Mouse (Mus musculus): Measurements from ENCODE around the gene Gm49383. TPM values are rescaled to one million over a fixed set of nuclear protein-coding genes. Genes with fewer than 3 reads are reported as not detected.
"Not testable (repeated sequence)": the region's sequence is repeated elsewhere in the genome, so short reads cannot be mapped to it uniquely, and the experiment has no call there.

Gene Gm49383
- polyA plus RNA-seq, 1 experiment from 2014 or later: 10.2 TPM

DNA sequence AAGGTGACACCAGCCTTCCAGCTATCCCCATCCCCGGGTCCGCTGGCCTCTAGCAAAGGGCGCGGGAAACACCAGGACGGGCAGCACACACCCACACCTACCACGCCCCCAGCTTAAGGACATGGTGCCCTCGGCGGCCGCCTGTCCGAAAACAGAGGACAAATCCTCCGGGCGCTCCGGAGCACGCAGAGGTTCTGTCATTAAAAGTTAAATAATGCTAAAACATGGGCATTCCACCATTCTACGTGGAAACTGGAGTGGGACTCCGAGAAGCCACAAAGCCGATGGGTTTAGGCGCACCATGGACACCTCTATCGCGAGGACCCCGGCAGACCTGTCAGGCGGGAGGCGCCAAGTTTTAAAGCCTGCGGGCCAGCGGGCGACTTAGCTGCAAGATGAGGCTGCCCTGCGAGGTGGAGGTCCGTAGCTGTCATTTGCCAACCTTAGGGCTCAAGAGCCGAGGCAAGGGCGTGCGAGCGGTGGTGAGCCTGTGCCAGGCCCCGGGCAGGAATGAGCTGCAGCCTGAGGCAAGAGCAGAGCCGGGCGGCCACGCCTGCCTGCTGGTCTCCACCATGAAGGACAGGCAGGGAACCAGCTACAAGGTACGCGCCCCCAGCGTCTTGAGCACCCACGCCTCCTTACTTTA lies 28.3 kb downstream of the Gm49383 start, which contains the start of gene Lrr1:
Gene Lrr1, plus strand, starts transcription at position 354 of the 646 bp plus-strand sequence.
- under 1% methylated on average over 40 of the region's 40 CpGs for WGBS (ENCODE audit: insufficient replicate concordance)
- peak; percentile 96 for ATAC-seq
- H3K27ac ChIP-seq (ENCODE audit: low read depth): peak within 1 kb of the TSS; percentile 80

DNA sequence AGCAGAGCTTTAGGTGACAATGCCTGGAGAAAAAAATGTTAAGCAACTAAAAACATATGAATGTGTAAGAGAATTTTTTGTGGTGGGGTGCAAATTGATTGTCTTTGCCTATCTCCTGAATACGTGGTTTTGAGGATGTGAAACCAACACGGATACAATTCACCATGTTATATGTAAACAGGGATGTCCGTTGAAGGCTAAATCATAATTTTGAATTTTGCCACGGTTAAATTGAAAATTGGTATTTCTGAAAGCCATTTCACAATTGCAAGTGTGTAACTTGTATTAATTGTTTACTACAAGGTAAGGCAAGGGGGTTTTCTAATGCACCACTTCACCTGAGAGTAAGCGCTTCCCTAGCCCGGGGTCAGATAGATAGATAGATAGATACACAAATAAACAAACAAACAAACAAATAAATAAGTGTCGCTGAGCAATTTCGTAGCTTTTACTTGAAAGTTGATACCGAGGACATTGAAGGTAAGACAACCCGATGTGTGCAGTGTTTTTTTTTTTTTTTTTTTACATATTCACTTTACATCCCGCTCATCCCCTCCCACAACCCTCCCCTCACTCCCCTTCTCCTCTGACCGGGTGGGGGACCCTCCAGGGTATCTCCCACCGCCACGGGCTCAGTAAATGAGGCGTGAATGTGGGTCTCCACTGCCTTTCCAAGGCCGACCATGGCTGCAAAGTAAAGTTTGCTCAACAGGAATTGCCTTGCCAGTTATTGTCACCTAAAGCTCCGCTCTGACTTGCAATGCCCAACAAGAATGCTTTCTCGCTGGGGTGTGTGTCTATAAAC lies 29.0 kb downstream of the Gm49383 start:
- Histone ChIP-seq H3K27ac (ENCODE audit: low read depth) (peak overlapping the region; percentile 80; the same call in 1 of the 2 replicates), H3K9me3 (ENCODE audit: low read length) (no peaks in the 10 kb centered on the region), H3K9ac (replicated peaks) (peak overlapping the region; percentile 79), H3K27me3 (ENCODE audit: insufficient read depth, low read length) (no peaks in the 10 kb centered on the region), H3K36me3 (replicated peaks; ENCODE audit: insufficient read depth, low read length) (no peaks in the 10 kb centered on the region), H3K4me3 (ENCODE audit: low read depth, low read length) (peak overlapping the region; percentile 93), H3K4me2 (ENCODE audit: low read depth, low read length) (peak overlapping the region; percentile 99), H3K4me1 (ENCODE audit: insufficient read depth) (peaks cover 8% of the 10 kb centered on the region)
- no peak for DNase-seq
- no peak for ATAC-seq
- TF ChIP-seq CTCF (IDR thresholded peaks at IDR 0.05; ENCODE audit: low read depth) (no peak), EP300 (IDR thresholded peaks at IDR 0.05; ENCODE audit: low read depth) (no peak)
- 8% methylated on average over 18 of the region's 18 CpGs for WGBS (ENCODE audit: insufficient replicate concordance)

More for the DNA sequence above, 28.3 kb downstream of the Gm49383 start, which contains the start of gene Lrr1:
- no peaks in the 10 kb centered on the region for H3K9me3 ChIP-seq (ENCODE audit: low read length)
- peak within 1 kb of the TSS; percentile 93 for H3K4me3 ChIP-seq (ENCODE audit: low read depth, low read length)
- H3K4me1 ChIP-seq (ENCODE audit: insufficient read depth): peaks cover 8% of the 10 kb centered on the region
- TF ChIP-seq CTCF (IDR thresholded peaks at IDR 0.05; ENCODE audit: low read depth) (no peak), EP300 (IDR thresholded peaks at IDR 0.05; ENCODE audit: low read depth) (peak; percentile 94)
- peak within 1 kb of the TSS; percentile 99 for H3K4me2 ChIP-seq (ENCODE audit: low read depth, low read length)
- DNase-seq: peak; percentile 89
- no peaks in the 10 kb centered on the region for H3K27me3 ChIP-seq (ENCODE audit: insufficient read depth, low read length)
- no peaks in the 10 kb centered on the region; the same call in 1 of the 2 replicates for H3K36me3 ChIP-seq (replicated peaks; ENCODE audit: insufficient read depth, low read length)
- H3K9ac ChIP-seq (replicated peaks): peak within 1 kb of the TSS; percentile 79

DNA sequence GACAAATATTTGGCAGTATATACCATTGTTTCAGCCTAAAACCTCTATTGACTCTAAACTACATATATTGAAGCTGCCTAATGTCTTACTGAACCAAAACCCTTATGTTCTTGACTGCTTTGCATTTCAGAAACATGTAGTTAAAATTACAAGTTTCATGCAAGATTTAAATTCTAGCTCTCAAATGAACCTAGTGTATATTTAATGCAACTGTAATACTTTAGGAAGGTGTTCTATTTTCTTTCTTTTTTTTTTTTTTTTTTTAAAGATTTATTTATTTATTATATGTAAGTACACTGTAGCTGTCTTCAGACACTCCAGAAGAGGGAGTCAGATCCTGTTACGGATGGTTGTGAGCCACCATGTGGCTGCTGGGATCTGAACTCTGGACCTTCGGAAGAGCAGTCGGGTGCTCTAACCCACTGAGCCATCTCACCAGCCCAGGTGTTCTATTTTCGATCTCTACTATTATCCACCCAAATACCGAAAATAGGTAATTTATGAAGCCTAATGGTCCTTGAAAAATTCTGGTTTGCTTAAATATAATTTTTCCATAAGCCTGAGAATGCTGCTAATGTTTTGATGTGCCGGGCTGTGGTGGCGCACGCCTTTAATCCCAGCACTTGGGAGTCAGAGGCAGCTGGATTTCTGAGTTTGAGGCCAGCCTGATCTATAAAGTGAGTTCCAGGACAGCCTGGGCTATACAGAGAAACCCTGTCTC lies 29.9 kb downstream of the Gm49383 start:
- ATAC-seq; H3K4me3 ChIP-seq (ENCODE audit: low read depth, low read length); H3K4me2 ChIP-seq (ENCODE audit: low read depth, low read length); H3K36me3 ChIP-seq (replicated peaks; ENCODE audit: insufficient read depth, low read length); H3K27ac ChIP-seq (ENCODE audit: low read depth); H3K9me3 ChIP-seq (ENCODE audit: low read length); H3K9ac ChIP-seq (replicated peaks); DNase-seq; H3K4me1 ChIP-seq (ENCODE audit: insufficient read depth); H3K27me3 ChIP-seq (ENCODE audit: insufficient read depth, low read length): not testable (repeated sequence)
- WGBS (ENCODE audit: insufficient replicate concordance): 82% methylated on average over 8 of the region's 8 CpGs

DNA sequence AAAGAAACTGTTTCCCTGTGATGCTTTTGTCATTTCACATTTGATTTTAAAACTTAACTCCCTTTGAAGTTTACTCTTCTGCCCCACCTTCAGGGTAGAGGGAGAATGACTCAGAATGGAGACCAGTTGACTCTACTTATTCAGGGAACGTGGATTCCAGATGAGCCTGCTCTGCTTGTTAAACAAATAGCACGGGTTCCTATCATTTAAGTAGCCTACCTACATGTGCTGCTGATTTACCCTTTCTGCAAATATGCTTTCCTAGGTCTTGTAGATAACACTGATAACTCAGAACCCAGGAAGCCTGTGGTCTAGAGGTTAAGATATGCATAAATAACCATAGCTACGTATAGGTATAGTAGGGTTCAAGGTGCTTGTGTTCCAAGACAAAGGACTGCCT lies 32.0 kb downstream of the Gm49383 start:
- no peaks in the 10 kb centered on the region for H3K27me3 ChIP-seq (ENCODE audit: insufficient read depth, low read length)
- H3K4me1 ChIP-seq (ENCODE audit: insufficient read depth): peaks cover 6% of the 10 kb centered on the region
- no peak overlapping the region for H3K9ac ChIP-seq (replicated peaks)
- DNase-seq (no peak), ATAC-seq (no peak)
- H3K36me3 ChIP-seq (replicated peaks; ENCODE audit: insufficient read depth, low read length): no peaks in the 10 kb centered on the region
- no peak overlapping the region for H3K4me3 ChIP-seq (ENCODE audit: low read depth, low read length)
- no peaks in the 10 kb centered on the region for H3K9me3 ChIP-seq (ENCODE audit: low read length)
- WGBS (ENCODE audit: insufficient replicate concordance): 44% methylated on average over 3 of the region's 3 CpGs
- no peak overlapping the region for H3K4me2 ChIP-seq (ENCODE audit: low read depth, low read length)
- TF ChIP-seq CTCF (IDR thresholded peaks at IDR 0.05; ENCODE audit: low read depth) (no peak), EP300 (IDR thresholded peaks at IDR 0.05; ENCODE audit: low read depth) (no peak)
- H3K27ac ChIP-seq (ENCODE audit: low read depth): no peak overlapping the region

DNA sequence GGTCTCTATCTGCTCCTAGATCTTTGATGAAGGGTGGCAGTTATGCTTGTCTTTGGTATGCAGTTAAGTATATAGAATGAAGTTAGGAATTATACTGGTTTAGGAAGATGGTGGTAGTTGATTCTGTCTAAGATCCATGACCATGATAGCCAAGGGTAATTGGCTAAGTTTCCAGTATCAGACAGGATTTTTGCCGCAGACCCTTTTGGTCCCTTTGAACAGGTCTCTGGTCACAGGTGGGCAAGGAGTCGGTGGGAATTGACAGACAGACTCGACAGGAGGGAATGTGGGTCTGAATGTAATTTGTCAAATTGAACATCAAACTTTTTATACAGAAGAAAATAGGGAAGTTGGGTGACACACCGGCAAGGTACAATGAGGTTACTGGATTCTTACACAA lies 33.3 kb downstream of the Gm49383 start:
- H3K4me1 ChIP-seq (ENCODE audit: insufficient read depth); H3K27ac ChIP-seq (ENCODE audit: low read depth); H3K4me2 ChIP-seq (ENCODE audit: low read depth, low read length); H3K9ac ChIP-seq (replicated peaks); DNase-seq; H3K4me3 ChIP-seq (ENCODE audit: low read depth, low read length); ATAC-seq; H3K27me3 ChIP-seq (ENCODE audit: insufficient read depth, low read length); H3K36me3 ChIP-seq (replicated peaks; ENCODE audit: insufficient read depth, low read length); H3K9me3 ChIP-seq (ENCODE audit: low read length): not testable (repeated sequence)
- 71% methylated on average over 4 of the region's 4 CpGs for WGBS (ENCODE audit: insufficient replicate concordance)

DNA sequence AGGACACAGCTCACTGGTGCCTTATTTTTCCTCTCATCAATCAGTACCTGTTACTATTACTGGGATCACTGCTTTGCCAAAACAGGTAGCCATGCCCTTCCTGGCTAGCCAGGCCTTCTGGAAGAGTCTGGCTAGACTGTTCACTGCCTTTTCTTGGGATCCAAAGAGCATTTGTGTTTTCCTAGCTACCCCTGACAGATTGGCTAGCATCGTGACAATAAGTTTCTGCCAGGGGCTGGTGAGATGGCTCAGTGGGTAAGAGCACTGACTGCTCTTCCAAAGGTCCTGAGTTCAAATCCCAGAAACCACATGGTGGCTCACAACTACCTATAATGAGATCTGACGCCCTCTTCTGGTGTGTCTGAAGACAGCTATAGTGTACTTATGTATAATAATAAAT lies 36.2 kb downstream of the Gm49383 start:
- Histone ChIP-seq H3K4me1 (ENCODE audit: insufficient read depth) (peaks cover 15% of the 10 kb centered on the region), H3K36me3 (replicated peaks; ENCODE audit: insufficient read depth, low read length) (peaks cover 12% of the 10 kb centered on the region)
- ATAC-seq; DNase-seq; H3K4me3 ChIP-seq (ENCODE audit: low read depth, low read length); H3K9me3 ChIP-seq (ENCODE audit: low read length); H3K27ac ChIP-seq (ENCODE audit: low read depth); H3K9ac ChIP-seq (replicated peaks); H3K27me3 ChIP-seq (ENCODE audit: insufficient read depth, low read length); H3K4me2 ChIP-seq (ENCODE audit: low read depth, low read length): not testable (repeated sequence)
- WGBS (ENCODE audit: insufficient replicate concordance): 74% methylated on average over 2 of the region's 2 CpGs

Data from liver, postnatal 0 days (tissue).